Mouse (Mus musculus) adrenal gland, postnatal 14 days (tissue): ENCODE measurements around the gene Ap5m1. TPM values are rescaled to one million over a fixed set of nuclear protein-coding genes. Genes with fewer than 3 reads are reported as not detected.

Experiments used
- DNase-seq: peaks from one replicate; pipeline ENCODE4 v3.0.0; 2021; ENCODE audit warnings: mixed read lengths
- total RNA-seq: library from RNA; stranded (reverse); gene quantifications from 2 replicates; pipeline ENCODE4 v1.2.3, GENCODE M21; 2021

Gene Ap5m1
- total RNA-seq, 1 experiment from 2014 or later: 24.2 TPM

GRCm38 (mm10) chr14:49127162-49127779 is 61.4 kb downstream of the Ap5m1 start:
- no peak for DNase-seq

- DNase-seq: no peak
These were observed 62.8 kb downstream of the Ap5m1 start for GRCm38 (mm10) chr14:49128544-49129263.

- DNase-seq: no peak
These were observed 66.5 kb downstream of the Ap5m1 start for GRCm38 (mm10) chr14:49132391-49132790.

- no peak for DNase-seq
These were observed 72.3 kb downstream of the Ap5m1 start for GRCm38 (mm10) chr14:49138171-49138570.

GRCm38 (mm10) chr14:49140756-49141155 is 74.9 kb downstream of the Ap5m1 start:
- no peak for DNase-seq

Other genes starting within 250 kb of the Ap5m1 start
- 37.4 and 40.7 TPM in 2 replicates for gene Exoc5, start 556 bp downstream of the Ap5m1 start, total RNA-seq
- gene Naa30, start 106.1 kb downstream of the Ap5m1 start, total RNA-seq: 26.5 and 28.8 TPM in 2 replicates
- gene ccdc198, start 179.4 kb downstream of the Ap5m1 start, total RNA-seq: not detected in 2 replicates